Mouse (Mus musculus) forelimb bud, embryonic 11.5 days (tissue): ENCODE data around the gene Tmem256.
A peak's percentile ranks its signal among the peaks of the same experiment; 100 is the strongest.

Experiments used
- DNase-seq: peaks from one replicate; pipeline ENCODE4 v3.0.0-alpha.2; 2012; ENCODE audit warnings: low read depth, low spot score

The Tmem256 gene

GRCm38 (mm10) chr11:69837952-69838713, at the start of gene Tmem256:
Tmem256 (plus strand) TSS chr11:69838514.
- DNase-seq = peak; percentile 97

- DNase-seq = no peak
These were observed 48.9 kb upstream of the Tmem256 start for GRCm38 (mm10) chr11:69789431-69789830.

GRCm38 (mm10) chr11:69791420-69791819, 46.9 kb upstream of the Tmem256 start:
- no peak for DNase-seq

GRCm38 (mm10) chr11:69793429-69793828, 44.9 kb upstream of the Tmem256 start:
- DNase-seq = no peak

GRCm38 (mm10) chr11:69795168-69795982, 42.9 kb upstream of the Tmem256 start, which contains the start of gene Chrnb1:
Chrnb1 (minus strand) TSS chr11:69795943.
- peak; percentile 90 for DNase-seq

- DNase-seq = no peak
These were observed 42.3 kb upstream of the Tmem256 start for GRCm38 (mm10) chr11:69795983-69796435.

DNA sequence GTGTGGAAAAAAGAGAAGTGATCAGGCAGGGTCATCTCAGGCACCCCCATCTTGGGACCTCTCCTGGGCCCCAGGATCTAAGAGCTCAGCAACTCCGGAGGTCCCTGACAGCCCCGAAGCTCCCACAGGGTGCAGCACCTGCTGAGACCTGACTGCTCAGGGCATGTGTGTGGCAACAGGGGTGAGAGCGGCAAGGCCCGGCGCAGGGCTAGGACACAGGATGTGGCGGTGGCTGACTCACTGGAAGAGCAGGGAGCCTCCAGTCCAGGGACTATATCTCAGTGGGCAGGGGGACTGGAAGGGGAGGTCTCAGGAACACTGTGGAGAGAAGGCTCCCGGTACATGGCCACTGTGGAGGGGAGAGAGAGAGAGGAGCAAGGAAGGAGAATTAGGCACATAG, 40.4 kb upstream of the Tmem256 start:
- no peak for DNase-seq

- no peak for DNase-seq
These were observed 38.7 kb upstream of the Tmem256 start for GRCm38 (mm10) chr11:69799394-69800137.

- DNase-seq = no peak
These were observed 38.2 kb upstream of the Tmem256 start for GRCm38 (mm10) chr11:69800138-69800391.

GRCm38 (mm10) chr11:69800392-69801197, 37.7 kb upstream of the Tmem256 start:
- peak; percentile 82 for DNase-seq

- no peak for DNase-seq
These were observed 36.8 kb upstream of the Tmem256 start, which contains the start of gene Fgf11 for GRCm38 (mm10) chr11:69801379-69801977. Fgf11 (minus strand) TSS chr11:69801857.

- DNase-seq = no peak
These were observed 35.6 kb upstream of the Tmem256 start for GRCm38 (mm10) chr11:69802648-69803105.

DNA sequence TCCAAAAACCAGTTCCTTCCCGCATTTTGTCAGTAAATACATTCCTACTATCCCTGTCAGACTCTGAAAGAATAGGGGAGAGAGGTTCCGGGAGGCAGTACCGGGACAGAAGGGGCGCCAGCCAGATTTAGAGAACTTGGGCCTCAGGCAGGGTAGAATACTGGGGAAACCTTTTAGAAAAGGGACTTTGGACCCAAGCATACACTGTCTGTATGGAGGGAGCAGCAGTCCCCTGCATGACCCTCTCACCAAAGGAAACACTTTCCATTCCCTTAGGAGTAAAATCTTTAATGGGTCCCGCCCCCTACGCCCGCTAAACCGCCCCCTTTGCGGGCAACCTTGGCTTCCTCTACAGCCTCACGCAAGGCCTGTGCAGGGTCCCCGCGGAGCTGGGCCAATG, 35.0 kb upstream of the Tmem256 start:
- DNase-seq = no peak

GRCm38 (mm10) chr11:69803786-69804651, 34.3 kb upstream of the Tmem256 start:
- peak; percentile 57 for DNase-seq

DNA sequence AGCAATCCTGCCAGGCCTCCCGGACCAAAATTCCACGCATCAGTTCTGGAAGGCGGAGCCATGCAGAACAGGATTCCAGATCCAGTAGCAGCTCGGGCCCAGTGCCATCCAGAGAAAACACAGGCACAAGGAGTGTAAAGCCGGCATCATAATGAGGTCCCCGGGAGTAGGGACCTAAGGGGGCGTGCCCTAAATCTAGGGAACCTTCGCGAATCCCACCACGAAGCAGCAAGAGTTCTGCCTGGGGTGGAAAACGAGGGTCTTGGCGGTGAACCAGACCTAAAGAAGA, 33.7 kb upstream of the Tmem256 start:
- DNase-seq = no peak

- DNase-seq = no peak
These were observed 33.1 kb upstream of the Tmem256 start, which contains the start of gene Tmem102 for GRCm38 (mm10) chr11:69804972-69805909. Tmem102 (minus strand) TSS chr11:69805624.

DNA sequence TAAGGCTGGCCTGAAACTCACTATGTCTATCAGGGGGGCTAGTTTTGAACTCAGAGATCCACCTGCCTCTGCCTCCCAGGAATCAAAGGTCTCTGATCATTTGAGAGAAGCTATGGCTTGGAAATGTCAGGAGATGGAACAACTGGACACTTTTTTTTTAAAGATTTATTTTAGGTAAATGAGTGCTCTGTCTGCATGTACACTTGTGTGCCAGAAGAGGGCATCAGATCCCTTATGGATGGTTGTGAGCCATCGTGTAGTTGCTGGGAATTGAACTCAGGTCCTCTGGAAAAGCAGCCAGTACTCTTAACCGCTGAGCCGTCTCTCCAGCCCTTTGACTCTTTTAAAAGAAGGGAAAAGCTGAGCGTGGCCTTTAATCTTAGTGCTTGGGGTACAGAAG, 31.9 kb upstream of the Tmem256 start:
- no peak for DNase-seq

GRCm38 (mm10) chr11:69807641-69808040, 30.7 kb upstream of the Tmem256 start:
- DNase-seq = no peak

- no peak for DNase-seq
These were observed 28.0 kb upstream of the Tmem256 start for GRCm38 (mm10) chr11:69810280-69810679.
